Mouse (Mus musculus) gonadal fat pad, adult 2 months (tissue): ENCODE results near the gene Armc6. TPM values are rescaled to one million over a fixed set of nuclear protein-coding genes. Genes with fewer than 3 reads are reported as not detected.

Experiments
- DNase-seq: peaks from one replicate; pipeline ENCODE4 v3.0.0-alpha.2; 2012; ENCODE audit warnings: low read depth
- polyA plus RNA-seq: library from polyadenylated mRNA; depleted of rRNA; stranded (reverse); fragments of >200 nt; gene quantifications from 2 replicates; pipeline ENCODE4 v1.2.3, GENCODE M21; 2012; rRNA removed

The Armc6 gene
- polyA plus RNA-seq, result 12.0 and 14.1 TPM in 2 replicates

DNA sequence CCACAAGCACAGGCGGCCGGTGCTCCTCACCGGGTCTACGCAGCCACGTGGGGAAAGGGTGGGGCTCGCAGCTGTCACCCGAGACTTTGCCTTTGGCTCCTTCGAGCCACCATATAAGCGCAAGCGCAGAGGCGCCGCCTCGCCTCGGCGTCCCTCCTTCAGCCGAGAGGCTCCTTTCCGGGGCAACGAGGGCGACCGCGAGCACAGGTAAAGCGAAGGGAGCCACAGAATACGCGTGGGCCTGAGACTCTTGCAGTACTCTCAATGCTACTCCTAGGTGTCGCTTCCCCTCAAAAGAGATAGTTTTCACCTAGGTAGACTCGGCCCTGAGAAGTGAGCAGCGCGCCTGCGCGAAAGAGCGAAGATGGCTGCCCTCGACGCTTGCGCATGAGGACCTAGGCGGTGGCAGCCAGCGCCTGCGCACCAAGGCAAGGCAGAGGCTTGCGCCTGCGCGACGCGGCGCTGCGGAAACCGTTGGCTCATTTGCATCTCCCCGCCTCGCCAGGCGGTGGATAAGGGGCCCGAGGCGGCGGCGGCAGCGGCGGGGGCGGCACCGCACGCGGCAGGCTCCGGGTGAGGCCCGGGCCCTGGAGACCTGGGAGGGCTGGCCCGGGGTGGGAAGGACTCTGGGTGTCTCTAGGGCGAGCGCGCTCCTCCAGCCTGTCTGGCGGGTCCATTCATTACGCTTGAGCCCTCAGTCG lies at the start of gene Armc6, which contains the start of gene Sugp2:
Gene Armc6, minus strand, starts transcription at position 387 of the 701 bp plus-strand sequence.
Gene Sugp2, plus strand, starts transcription at position 147 of the 701 bp plus-strand sequence.
- peak; percentile 61 for DNase-seq

DNA sequence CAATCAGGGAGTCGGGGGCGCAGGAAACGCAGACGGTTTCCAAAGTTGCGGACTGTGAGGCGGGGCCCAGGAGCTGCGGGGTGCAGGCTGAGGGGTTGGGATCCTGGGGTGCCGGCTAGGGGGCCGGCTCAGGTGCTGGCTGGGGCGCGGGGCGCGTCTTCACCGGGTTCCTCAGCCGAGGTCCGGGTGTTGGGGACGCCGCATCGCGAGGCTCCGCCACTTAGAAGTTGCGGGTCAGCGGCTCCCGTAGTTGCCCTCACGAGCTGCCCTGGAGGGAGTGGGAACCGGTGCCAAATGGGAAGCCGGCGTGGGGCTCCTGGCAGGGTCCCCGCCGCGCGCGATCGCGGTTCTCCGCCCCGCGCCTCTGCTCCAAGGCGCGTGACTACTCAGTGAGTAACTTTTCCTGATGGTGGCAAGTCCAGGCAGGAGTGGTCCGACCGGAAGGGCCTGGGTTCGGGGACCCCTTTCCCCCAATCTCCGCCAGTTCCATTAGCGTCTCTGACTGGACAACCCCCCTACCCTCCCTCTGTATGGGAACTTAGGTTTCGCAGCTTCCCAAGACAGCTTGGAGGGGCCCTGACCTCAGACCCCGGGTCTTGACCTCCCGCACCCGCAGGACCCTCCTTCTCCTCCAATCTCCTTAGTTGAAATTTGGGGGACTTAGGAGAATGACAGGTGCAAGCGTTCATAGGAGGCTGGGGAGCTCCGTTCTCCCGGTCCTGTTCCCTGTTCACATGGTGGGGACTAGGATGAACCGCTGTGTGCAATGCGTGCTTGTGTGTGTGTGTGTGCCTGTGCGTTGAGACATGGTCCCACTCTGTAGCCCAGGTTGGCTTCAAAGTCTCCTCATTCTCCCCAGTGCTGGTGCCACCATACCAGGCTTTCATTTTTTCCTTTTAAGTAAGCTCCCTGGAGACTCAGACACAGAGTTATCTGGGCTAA lies 49.1 kb upstream of the Armc6 start:
- DNase-seq, result no peak

DNA sequence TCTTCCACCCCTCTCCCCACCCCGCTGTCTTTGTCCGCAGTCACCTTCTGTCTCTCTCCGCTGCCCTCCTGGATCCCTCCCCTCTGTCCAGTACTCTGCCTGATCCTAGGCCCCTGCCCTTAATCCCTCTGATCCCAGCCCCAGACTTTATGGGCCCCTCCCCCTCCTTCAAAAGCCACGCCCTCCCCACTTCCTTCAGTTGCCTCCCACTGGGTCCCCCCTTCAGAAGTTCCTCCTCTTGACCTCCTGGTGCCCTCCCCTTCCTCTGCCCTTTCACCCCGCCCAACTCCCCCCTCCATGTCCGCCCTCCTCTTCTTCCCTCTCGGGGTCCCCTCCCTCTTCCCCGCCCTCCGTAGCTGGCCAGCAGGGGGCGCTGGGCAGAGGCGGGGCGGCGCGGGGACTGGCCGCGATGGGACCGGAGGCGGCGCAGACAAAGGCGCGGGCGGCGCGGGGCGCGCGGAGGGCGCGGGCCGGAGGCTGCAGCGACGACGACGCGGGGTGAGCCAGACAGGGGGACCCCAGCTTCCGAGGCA lies 48.4 kb upstream of the Armc6 start, which contains the start of gene Homer3:
Gene Homer3, plus strand, starts transcription at position 225 of the 533 bp plus-strand sequence.
- no peak for DNase-seq

DNA sequence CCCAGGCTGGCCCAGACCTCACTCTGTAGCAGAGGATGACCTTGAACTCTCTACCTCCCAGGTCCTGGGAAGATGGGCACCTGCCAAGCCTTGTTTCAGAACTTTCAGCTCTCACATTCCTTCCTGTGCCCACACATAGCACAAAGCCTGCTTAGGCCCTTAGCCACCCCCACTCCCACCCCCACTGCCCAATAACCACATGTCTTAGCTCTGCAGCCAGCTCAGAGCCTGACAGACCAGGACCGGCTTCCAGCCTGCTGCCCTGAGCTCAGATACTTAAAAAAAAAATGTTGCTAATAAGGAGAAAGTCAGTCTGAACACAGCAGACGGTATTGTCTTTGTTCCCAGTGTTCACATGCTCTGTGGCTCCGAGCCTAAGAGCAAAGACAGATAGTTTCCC lies 46.7 kb upstream of the Armc6 start:
- DNase-seq, result no peak

DNA sequence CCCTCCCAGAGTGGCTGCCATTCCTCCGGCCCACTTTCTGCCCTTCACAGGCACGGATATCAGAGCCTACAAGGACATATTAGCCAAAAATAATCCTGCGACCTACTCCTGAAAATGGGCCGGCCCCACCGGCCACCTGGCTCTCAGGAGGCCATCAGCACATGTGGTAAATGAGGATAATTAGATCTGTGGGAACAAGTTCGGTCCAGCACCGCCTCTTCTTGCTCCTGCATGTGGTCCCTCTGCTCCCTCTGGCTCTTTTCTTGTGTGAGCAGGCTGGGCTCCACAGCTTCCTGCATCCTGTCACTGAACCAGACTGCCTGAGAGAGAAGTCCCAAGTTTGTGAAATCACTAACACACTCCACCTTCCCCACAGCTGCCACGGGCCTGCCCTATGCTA lies 45.0 kb upstream of the Armc6 start:
- DNase-seq, result no peak

DNA sequence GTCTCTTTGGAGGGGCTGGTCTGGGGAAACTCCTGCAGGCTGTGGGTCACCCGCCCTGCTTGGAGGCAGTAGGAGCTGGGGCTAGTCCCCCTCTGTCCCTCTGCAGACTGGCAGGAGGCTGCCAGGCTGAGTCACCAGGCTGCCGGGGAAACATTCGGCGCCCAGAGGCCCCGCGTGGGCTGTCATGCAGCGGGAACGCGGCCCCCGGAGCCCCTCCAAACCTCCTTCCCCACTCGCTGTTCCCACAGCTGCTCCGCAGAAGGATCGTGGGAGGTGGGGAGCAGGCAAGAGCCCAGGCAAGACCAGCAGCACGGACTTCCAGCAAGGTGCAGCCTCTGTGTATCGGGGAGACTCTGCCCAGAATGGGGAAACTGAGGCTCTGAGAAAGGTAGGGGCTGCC lies 43.9 kb upstream of the Armc6 start:
- DNase-seq, result no peak

DNA sequence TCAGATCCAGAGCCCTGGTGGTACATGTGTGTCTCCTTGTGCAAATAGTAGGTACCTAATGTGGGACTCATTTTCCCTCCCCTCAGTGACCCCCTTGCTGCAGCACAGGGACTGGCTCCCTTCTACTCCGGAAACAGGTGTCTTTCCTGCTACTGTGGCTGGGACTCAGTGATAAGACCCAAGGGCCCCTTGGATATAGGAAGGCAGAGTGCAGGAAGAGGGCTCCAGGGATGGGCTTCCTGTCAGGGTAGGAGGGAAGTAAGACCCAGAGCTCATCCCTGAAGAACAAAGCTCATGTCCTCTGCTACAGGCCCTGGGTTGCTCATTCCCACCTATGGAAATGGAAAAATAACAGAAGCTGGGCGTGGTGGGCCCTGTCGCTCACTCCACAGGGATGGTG lies 42.2 kb upstream of the Armc6 start:
- DNase-seq, result no peak

DNA sequence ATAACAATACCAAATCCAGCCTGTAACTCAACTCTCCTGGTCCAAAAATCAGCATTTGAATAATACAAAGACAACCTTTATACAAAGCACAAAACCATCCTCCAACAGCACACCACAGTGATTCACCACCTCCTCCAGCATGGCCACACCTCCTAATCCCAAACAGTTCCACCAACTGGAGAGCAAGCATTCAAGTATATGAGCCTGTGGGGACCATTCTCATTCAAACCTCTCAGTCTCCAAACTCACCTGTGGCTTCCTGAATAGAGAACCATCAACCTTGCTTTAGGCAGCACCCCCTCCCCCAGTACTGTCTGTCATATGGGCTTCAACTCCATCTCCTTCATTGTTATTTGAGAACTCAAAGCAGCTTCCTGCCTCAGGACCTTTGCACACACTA lies 40.1 kb upstream of the Armc6 start:
- no peak for DNase-seq

DNA sequence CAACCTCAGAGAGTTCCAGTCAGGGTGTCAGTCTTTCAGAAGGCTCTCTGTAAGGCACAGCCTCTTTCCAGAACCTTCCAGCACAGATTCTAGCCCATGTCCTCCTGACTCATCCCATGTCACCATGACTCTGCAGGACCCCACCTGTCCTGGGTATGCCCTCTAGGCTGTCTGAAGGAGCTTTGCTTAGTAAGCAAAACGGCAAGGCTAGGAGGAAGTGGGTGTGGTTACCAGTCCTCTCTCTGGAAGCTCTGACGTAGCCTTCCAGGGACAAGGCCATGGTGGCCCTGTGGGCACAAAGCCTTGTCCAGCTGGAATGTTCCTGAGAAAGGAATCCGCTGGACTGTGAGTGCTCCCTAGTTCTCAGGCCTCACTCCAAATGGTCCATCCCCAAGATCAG lies 38.7 kb upstream of the Armc6 start:
- no peak for DNase-seq

DNA sequence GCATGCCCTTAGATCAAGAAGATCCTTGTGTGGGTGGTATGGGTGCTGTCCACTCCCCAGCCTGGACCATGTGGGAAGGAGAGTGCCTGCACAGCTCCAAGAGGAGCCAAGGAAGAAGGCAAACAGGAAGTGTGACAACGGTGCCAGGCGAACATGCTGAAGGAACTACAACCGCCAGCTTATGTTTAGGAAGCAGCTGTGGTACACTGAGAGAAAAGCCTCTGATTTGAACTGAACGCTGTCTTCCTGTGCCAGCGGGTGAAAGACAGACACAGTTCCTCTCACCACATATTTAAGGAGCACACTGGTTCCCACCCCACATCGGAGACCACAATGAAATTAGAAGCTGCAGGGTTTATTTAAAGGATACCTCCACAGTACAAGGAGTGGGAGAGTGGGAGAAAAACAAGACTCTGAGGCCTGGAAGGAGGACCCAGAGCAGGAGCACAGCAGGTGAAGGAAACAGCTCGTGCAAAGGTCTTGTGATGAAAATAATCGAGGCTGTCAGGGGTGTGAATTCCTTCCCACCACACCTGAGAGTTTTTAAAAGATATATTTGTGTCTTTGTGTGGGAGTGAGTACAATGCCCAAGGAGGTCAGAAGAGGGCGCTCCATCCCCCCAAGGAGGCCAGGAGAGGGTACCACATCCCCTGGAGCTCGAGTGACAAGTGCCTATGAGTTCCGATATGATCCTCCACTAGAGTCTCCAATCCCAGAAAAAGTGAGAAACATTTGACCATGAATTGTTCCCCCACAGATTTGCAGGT lies 34.7 kb upstream of the Armc6 start:
- no peak for DNase-seq

DNA sequence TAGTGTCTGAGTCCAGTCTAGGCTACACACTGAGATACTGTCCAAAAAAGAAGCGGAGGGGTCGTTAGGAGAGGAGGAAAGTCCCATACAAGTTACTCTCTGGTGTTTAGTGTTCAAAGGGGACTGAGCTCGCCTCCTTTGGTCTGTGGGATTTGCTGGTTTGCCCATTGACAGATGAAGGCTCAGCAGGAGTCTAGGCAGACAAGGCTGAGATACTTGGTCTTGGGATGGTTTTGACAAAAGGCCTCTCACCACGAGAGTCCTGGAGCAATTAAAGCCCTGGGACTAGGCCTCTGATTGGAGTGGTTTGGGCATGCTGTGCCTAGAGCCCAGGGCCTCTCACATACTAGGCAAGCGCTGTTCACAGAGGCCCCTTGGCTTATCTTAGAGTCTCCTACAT lies 34.0 kb upstream of the Armc6 start:
- DNase-seq, result no peak

DNA sequence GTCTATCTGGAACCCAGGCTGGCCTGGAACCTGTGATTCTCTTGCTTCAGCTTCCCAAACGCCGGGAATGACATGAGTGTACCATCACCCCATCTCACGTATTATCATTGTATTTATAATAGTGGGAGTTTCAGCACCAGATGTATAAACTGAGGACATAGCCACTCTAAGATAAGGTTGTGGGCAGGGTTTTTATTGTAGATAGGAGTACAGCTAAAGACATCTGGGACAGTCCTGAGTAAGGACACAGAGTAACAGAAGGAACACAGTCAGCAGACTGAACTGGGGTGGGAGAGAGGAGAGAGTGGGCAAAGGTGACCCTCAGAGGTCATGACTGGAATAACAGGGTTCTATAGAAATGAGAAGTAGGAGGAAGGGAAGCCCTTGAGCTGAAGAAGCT lies 33.4 kb upstream of the Armc6 start:
- DNase-seq, result no peak

DNA sequence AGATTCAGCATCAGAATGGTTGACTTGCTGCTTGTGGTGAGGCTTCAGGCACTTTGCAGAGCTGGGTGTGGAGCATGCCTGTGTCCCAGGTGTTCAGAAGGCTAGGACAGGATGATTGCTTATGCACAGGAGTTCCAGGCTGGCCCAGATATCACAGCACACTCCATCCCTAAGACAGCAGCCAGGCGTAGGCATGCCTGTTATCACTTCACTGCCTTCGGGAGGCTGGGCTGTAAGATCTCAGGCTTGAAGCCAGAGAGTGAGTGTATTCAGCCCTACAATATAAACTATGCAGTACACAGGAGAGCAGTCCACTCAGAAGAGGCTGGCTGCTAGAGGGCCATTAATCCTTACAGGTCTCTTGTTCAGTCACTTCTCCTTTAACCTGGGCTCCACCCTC lies 24.8 kb upstream of the Armc6 start:
- no peak for DNase-seq

DNA sequence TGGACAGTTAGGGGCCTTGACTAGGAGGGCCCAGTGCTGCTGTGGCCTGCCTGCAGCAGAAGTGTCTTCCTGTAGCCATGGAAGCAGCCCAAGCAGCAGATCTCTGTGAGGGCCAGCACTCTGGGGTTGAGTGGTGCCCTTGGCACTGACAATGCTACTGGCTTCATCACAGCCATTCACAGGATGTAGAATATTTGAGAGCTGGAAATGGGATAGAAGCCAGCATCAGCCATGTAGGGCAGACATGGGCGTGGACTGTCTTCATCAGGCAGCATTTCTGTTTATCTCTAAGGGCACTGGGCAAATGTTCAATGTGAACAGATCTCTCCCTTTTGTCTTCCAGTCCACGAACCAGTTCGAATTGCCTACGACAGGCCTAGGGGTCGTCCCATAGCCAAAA lies 24.3 kb upstream of the Armc6 start:
- DNase-seq, result no peak

DNA sequence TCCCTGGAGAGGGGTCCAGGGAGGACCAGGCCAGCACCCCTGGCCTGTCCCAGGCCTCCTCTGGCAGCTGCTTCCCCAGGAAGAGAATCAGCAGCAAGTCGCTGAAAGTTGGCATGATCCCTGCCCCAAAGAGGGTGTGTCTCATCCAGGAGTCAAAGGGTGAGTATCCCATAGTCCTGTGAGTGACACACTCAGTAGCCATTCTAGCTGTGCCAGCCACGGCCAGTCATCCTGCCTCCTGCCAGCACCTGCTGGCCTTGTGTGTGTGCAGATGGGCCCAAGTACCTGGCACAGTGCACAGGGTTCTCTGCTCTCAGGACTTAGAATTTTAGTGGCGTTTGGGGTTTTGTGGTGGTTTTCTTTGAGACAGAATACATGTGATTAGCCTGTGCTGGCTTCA lies 23.2 kb upstream of the Armc6 start:
- DNase-seq, result no peak

DNA sequence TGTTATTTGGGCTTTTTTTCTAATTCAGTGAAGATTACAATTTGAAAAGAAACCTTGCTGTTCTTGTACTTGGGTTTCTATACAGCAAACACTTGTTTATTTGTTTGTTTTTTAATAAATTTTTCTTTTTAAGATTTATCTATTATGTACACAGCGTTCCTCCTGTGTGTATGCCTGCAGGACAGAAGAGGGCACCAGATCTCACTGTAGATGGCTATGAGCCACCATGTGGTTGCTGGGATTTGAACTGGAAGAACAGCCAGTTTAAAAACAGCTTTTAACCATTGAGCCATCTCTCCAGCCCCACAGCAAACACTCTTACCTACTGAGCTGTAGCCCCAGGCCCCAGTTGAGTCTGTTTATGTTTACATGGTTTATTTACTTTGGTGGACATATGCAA lies 20.4 kb upstream of the Armc6 start:
- no peak for DNase-seq

DNA sequence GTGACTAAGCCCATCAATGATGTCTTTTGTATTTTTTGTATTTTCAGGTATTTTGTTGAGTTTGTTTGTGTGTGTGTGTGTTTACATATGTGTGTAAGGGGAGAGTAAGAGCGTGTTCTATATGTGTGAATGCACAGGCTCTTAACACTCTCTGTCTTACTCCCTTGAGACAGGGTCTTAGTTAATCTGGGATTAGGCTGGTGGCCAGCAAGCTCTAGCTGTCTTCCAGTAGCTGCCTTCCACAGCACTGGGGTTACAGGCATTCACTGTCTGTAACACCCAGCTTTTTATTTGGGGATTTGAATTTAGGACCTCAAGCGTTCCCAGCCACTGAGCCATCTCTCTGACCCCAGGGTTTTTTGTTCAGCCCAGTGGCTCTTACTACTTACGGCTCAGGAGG lies 13.6 kb upstream of the Armc6 start:
- no peak for DNase-seq

DNA sequence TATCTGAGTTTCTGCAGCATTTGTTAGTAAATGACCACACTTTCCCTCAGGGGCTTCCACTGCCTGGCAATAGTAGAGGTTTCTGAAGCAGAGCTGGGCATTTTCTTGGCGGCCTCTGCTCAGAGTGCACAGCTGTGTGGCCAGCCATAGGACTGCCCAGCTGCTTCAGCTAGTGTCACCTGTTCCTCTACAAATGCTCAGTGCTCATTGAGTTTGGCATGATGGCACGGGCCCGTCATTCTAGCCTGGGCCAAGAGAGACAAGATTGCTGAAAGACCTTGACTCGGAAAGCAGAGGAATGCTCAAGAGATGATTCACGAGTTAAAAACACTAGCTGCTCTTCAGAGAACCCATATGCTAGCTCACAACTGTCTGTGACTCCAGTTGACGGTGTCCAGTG lies 12.4 kb upstream of the Armc6 start:
- DNase-seq, result no peak

DNA sequence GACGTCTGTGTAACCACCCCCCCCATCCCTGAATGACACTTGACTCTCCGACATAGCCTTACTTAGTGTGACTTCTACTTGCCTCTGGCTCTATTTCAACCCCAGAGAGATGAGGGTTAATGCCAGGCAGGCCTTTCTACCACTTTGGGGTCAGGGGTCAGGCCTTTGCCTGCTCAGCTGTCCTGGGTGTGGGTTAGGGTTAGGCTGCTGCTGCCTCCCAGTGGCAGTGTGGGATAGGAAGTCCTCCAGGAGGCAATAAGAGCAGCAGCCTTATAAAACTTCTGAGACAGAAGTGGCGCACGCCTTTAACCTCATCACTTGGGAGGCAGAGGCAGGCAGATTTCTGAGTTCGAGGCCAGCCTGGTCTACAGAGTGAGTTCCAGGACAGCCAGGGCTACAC lies 6.4 kb upstream of the Armc6 start:
- no peak for DNase-seq

DNA sequence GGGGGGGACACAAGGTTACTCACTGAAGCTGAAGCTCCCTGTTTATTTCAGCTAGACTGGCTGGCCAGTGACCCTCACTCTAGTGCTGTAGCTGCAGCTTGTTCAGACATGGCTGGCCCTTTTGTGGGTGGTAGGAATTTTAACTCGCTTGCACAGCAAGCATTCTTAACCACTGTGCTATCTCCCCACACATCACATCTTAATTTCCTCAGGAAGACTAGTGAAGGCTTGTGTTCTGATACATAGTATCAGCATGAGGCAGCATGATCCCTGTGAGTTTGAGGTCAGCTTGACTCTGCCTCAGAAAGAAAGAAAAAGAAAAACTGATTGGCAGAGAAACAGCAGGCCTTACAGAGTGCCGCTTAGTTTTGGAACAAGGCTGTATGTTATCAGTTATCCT lies 3.6 kb upstream of the Armc6 start:
- DNase-seq, result no peak

DNA sequence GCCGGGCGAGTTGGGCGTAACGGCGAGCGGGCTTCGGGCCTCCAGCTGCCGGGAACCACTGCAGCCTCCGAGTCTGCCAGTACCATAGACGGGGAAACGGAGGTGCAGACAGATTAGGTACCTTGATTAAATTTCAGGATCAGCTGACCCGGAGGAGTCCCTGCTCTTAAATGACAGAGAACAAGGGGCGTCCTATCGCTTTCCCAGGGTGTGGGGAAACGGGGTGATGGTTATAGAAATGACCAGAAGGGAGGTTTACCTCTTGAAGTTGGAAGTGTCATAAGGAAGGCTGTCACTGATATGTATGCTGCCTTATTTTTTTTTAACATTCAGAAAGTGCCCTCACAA lies 489 bp upstream of the Armc6 start:
- DNase-seq, result no peak

DNA sequence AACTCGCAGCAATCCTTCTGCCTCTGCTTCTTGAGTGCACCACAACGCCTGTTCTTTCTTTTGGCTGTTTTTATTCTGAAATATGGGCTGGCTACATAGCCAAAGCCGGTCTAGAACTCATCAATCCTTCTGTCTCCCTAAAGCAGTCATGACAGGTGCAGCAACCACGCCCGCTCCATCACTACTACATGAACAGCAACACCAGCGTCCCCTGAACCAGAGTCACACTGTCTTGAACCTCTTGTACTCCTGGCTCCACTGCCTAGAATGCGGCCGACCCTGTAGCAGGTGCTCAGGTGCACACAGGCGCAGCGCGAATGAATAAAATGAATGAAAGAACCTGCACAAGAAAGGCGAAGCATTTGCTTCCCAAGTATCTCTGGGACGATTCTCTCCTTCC lies 660 bp downstream of the Armc6 start:
- DNase-seq, result no peak
